Mouse (Mus musculus): Measurements from ENCODE around the gene Rrp9.

DNA sequence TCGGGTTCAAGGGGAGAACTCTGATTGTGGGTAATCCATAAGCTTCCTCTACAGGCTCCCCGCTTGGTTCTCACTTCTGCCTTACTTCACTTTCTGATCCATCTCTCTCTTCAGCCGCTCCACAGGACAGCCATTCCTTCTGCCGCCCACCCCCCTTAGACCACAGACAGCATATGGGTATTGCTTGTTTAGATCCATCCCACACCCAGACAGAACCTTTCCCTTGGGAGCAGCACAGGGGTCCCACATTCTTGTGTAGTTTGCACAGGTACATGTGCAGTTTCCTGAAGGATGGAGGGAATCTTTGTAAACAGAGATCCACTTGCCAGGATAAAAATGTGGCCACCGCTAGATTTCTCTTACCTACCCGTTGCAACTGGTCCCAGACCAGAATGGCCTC, 23.4 kb upstream of the Rrp9 start:
- TF ChIP-seq CTCF (IDR thresholded peaks at IDR 0.05; ENCODE audit: control insufficient read depth, insufficient read depth, insufficient read length) (no peak), MYOG (IDR thresholded peaks at IDR 0.05; ENCODE audit: control insufficient read depth, extremely low read depth, insufficient read length) (no peak), CEBPB (IDR thresholded peaks at IDR 0.05; ENCODE audit: low read depth) (no peak), MAX (IDR thresholded peaks at IDR 0.05) (no peak)

Measured in C2C12 (cell line).